Mouse (Mus musculus) left cerebral cortex, adult 6 months (tissue): ENCODE results near the gene Prpf18. TPM values are rescaled to one million over a fixed set of nuclear protein-coding genes. Genes with fewer than 3 reads are reported as not detected.

Source experiments
- long read RNA-seq, 2 experiments: library from polyadenylated mRNA; unstranded; transcript quantifications; one replicate each; pipeline ENCODE4 v2.0.0; 2019 to 2020
- polyA plus RNA-seq: library from polyadenylated mRNA; unstranded; fragments of <200 nt; fragmentation: Nextera tagmentation; gene quantifications from 2 replicates; pipeline ENCODE4 v1.2.3, GENCODE M21; 2021

Prpf18 gene
- polyA plus RNA-seq: 42.3 and 43.0 TPM in 2 replicates
- long read RNA-seq, experiment 1, transcript Prpf18-201 (10 exons, 3,522 nt): major isoform, 51 of 219 reads
- long read RNA-seq, experiment 1, partial matches to known transcripts: 35 of 219 reads
- long read RNA-seq, experiment 1, other reads (novel, unspliced or antisense): 133 of 219 reads
- long read RNA-seq, experiment 2, partial matches to known transcripts: 2 of 23 reads
- long read RNA-seq, experiment 2, other reads (novel, unspliced or antisense): 19 of 23 reads

DNA sequence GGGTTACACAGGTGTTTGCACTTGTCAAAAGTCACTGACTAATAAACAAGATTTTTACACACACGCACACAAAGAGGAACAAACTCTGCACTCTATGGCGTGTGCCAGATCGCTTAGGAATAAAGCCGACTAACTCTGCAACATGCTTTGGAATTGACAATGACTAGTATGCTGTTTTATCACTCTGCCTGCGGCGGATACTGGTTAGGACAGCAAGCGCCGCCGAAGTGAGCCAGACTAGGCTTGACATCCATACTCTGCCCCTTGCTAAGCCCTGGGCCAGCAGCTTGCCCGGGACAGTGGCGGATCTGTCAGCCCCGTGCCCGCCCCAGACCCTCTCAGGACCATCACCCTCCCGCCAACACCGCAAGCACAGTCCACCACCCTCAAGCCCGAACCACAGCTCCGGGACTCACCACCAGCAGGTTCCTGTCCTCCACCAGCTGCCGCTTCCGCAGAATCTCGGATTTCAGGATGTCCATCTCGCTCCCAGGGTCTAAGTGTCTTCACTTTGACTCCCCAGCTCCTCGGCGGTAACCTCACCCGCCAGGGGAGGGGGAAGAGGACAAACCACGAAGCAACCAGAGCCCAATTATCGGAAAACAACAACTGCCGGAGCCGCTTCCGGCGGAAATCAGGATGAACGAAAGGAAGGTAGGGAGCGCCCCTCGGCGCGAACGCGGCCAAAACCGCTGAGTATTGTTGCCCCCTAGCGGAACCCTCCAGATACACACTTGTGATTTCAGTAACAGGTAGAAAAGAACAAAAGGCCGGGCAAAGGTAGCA, at the start of gene Prpf18:
Gene Prpf18, minus strand, starts transcription at position 614 of the 786 bp plus-strand sequence.

Other genes with a start within 250 kb of the Prpf18 start
- gene Bend7, start 65.7 kb upstream of the Prpf18 start, polyA plus RNA-seq: 0.65 and 1.7 TPM in 2 replicates
- gene Sephs1, start 229.5 kb upstream of the Prpf18 start, polyA plus RNA-seq: 7.6 and 9.1 TPM in 2 replicates